Mouse (Mus musculus) spleen, adult 2 months (tissue): Measurements from ENCODE around the gene Spp2.

Experiments
- CTCF ChIP-seq: fragments of 200-500 bp; IDR thresholded peaks from 2 replicates; pipeline ENCODE4 v1.5.1; 2011; ENCODE audit warnings: mild to moderate bottlenecking, inconsistent platforms; ENCODE audit not compliant: insufficient read depth, insufficient read length, insufficient replicate concordance; ENCODE audit errors: extremely low read depth
- POLR2A ChIP-seq: fragments of 200-500 bp; IDR thresholded peaks from 2 replicates; pipeline ENCODE4 v1.6.1; 2011; ENCODE audit warnings: low read depth, low read length, inconsistent platforms

- TF ChIP-seq CTCF, result no peak
- TF ChIP-seq POLR2A, result no peak
Measured at GRCm38 (mm10) chr1:88422846-88423395, 16.2 kb downstream of the Spp2 start.
